ENCODE assay signal across 8 mouse cellular contexts in the genomic region with DNA sequence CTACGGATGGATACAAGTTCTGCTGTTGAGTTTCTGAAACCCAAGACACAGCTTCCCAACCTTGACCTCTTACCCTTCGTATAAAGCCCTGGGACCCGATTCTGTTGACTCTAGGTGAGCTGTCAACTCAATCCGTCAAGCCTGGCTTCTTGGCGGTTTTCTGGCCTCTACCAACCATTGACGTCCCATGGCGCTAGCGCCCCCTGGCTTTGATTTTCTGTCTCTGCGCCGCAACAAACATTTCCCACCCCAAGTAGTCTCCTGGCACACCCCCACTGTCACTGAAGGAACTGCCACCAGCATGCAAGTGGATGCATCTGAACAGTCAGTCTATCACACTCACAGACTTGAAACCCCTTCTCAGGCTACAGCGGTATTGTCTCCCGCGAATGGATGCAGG. TPM values are rescaled to one million over a fixed set of nuclear protein-coding genes. Genes with fewer than 3 reads are reported as not detected.
DNase-seq lines count a peak whose midpoint lies in the region; ATAC-seq and TF ChIP-seq lines count a peak whose summit lies in the region.

No protein-coding gene starts in this region.

- H3K9me3 ChIP-seq in E14TG2a.4 (ENCODE audit: low read length), result no peaks in the 10 kb centered on the region
- no peaks in the 10 kb centered on the region for H3K9me3 ChIP-seq in heart, embryonic 14.5 days (ENCODE audit: control insufficient read depth, low read length)
- H3K9me3 ChIP-seq in kidney, postnatal 0 days (replicated peaks; ENCODE audit: low read length), result no peaks in the 10 kb centered on the region
- no peaks in the 10 kb centered on the region for H3K9me3 ChIP-seq in lung, embryonic 16.5 days (ENCODE audit: control insufficient read depth, low read length)

- 12% methylated on average over 13 of the region's 13 CpGs for WGBS in heart, embryonic 14.5 days
- WGBS in kidney, postnatal 0 days, result 11% methylated on average over 13 of the region's 13 CpGs
- whole genome bisulfite sequencing in lung, embryonic 16.5 days, result 13% methylated on average over 13 of the region's 13 CpGs

- peak overlapping the region; percentile 84 for H3K4me3 ChIP-seq in E14TG2a.4 (replicated peaks; ENCODE audit: low read length)
- peak overlapping the region in 1 of 2 experiments; percentile 52; a peak in 2 of 4 replicates for H3K4me3 ChIP-seq in heart, embryonic 14.5 days (ENCODE audit: control insufficient read depth in 1 of 2, insufficient read depth in 1 of 2, low read depth in 1 of 2, low read length in 2 of 2)
- H3K4me3 ChIP-seq in kidney, postnatal 0 days (replicated peaks; ENCODE audit: low read depth, low read length), result peak overlapping the region; percentile 50; the same call in 1 of the 2 replicates
- H3K4me3 ChIP-seq in lung, embryonic 16.5 days (ENCODE audit: low read length), result no peak overlapping the region; the same call in 1 of the 2 replicates

- H3K4me2 ChIP-seq in heart, embryonic 14.5 days (ENCODE audit: low read length), result peak overlapping the region; percentile 97
- peak overlapping the region; percentile 92 for H3K4me2 ChIP-seq in kidney, postnatal 0 days (ENCODE audit: low read length)
- peak overlapping the region; percentile 95 for H3K4me2 ChIP-seq in lung, embryonic 16.5 days (ENCODE audit: low read depth, low read length)

- H3K9ac ChIP-seq in heart, embryonic 14.5 days (ENCODE audit: low read length), result peak overlapping the region; percentile 69; the same call in 1 of the 2 replicates
- peak overlapping the region; percentile 40; the same call in 1 of the 2 replicates for H3K9ac ChIP-seq in kidney, postnatal 0 days (ENCODE audit: low read depth, low read length)
- no peak overlapping the region; the same call in 1 of the 2 replicates for H3K9ac ChIP-seq in lung, embryonic 16.5 days (ENCODE audit: low read length)

- ATAC-seq in heart, embryonic 14.5 days (ENCODE audit: insufficient number of reproducible peaks, insufficient read depth, low FRiP score, low read depth), result no peak
- ATAC-seq in kidney, postnatal 0 days (replicated peaks; ENCODE audit: low FRiP score, low read depth), result no peak
- no peak for ATAC-seq in lung, embryonic 16.5 days (ENCODE audit: low read depth)

- DNase-seq in adrenal gland, adult 2 months, result peak; percentile 76
- peak; percentile 52 for DNase-seq in embryo, embryonic 9.5 days (ENCODE audit: extremely low spot score)
- peak; percentile 56 for DNase-seq in kidney, postnatal 0 days (ENCODE audit: low spot score)
- peak; percentile 72 for DNase-seq in retina, embryonic 14.5 days (ENCODE audit: low spot score)
- no peak for DNase-seq in ovary, adult 18-20 months (ENCODE audit: low spot score)

- H3K27ac ChIP-seq in heart, embryonic 14.5 days (replicated peaks in 1 of 2; ENCODE audit: control insufficient read depth in 1 of 2, insufficient read depth in 1 of 2, low read depth in 2 of 2, low read length in 2 of 2), result no peak overlapping the region
- H3K27ac ChIP-seq in kidney, postnatal 0 days, result no peak overlapping the region
- H3K27ac ChIP-seq in lung, embryonic 16.5 days (ENCODE audit: low read length), result no peak overlapping the region

- peaks cover 53% of the 10 kb centered on the region for H3K27me3 ChIP-seq in E14TG2a.4 (ENCODE audit: insufficient read depth, low read length)
- peaks cover 38% of the 10 kb centered on the region for H3K27me3 ChIP-seq in heart, embryonic 14.5 days (ENCODE audit: control insufficient read depth, insufficient read depth, low read length)
- no peaks in the 10 kb centered on the region; the same call in 1 of the 2 replicates for H3K27me3 ChIP-seq in kidney, postnatal 0 days (ENCODE audit: insufficient read depth, low read length)
- H3K27me3 ChIP-seq in lung, embryonic 16.5 days (ENCODE audit: control insufficient read depth, insufficient read depth, low read depth, low read length), result peaks cover 7% of the 10 kb centered on the region; the same call in 1 of the 2 replicates

- peaks cover 61% of the 10 kb centered on the region for H3K4me1 ChIP-seq in E14TG2a.4 (replicated peaks; ENCODE audit: low read depth, low read length)
- peaks cover 13 to 18% of the 10 kb centered on the region in 2 experiments for H3K4me1 ChIP-seq in heart, embryonic 14.5 days (ENCODE audit: control insufficient read depth in 2 of 2, insufficient read depth in 2 of 2, low read length in 2 of 2)
- peaks cover 9% of the 10 kb centered on the region; the same call in 1 of the 2 replicates for H3K4me1 ChIP-seq in kidney, postnatal 0 days (replicated peaks; ENCODE audit: insufficient read depth, low read length)
- H3K4me1 ChIP-seq in lung, embryonic 16.5 days (replicated peaks; ENCODE audit: control insufficient read depth, insufficient read depth, low read length), result peaks cover 12% of the 10 kb centered on the region

- peak; percentile 87 for TF ChIP-seq CTCF in E14TG2a.4 (conservative IDR thresholded peaks at IDR 0.05; ENCODE audit: low read length)
- TF ChIP-seq CTCF in kidney, postnatal 0 days (IDR thresholded peaks at IDR 0.05; ENCODE audit: low read depth), result peak; percentile 75

- H3K36me3 ChIP-seq in E14TG2a.4 (ENCODE audit: insufficient read depth, low read length), result no peaks in the 10 kb centered on the region
- no peaks in the 10 kb centered on the region for H3K36me3 ChIP-seq in heart, embryonic 14.5 days (ENCODE audit: control insufficient read depth, insufficient read depth, low read length)
- no peaks in the 10 kb centered on the region for H3K36me3 ChIP-seq in kidney, postnatal 0 days (ENCODE audit: insufficient read depth, low read length)
- no peaks in the 10 kb centered on the region for H3K36me3 ChIP-seq in lung, embryonic 16.5 days (ENCODE audit: control insufficient read depth, insufficient read depth, low read length)

RNA-seq across cellular contexts. Expression of gene AI464131, which starts 3.3 kb away (rescaled TPM):
- total RNA-seq in adrenal gland, adult 2 months (2021), result 10 to 100 TPM; 12.3 to 15.2 TPM
- 11.5 and 14.6 TPM in 2 replicates for polyA plus RNA-seq in adrenal gland, adult 2 months (2012; rRNA removed)
- polyA plus RNA-seq in heart, embryonic 14.5 days (2014; fragmentation: Nextera tagmentation; extraction: Ambion mirVana), result 2.8 TPM in 2 replicates
- polyA plus RNA-seq in kidney, postnatal 0 days (2015; fragmentation: Nextera tagmentation; extraction: Ambion mirVana), result 5.3 and 6.1 TPM in 2 replicates
- polyA plus RNA-seq in lung, embryonic 16.5 days (2015; fragmentation: Nextera tagmentation; extraction: Ambion mirVana), result 6.0 and 6.4 TPM in 2 replicates

RNA-seq across cellular contexts. Expression of gene 1110017D15Rik, which starts 11.0 kb away (rescaled TPM):
- total RNA-seq in adrenal gland, adult 2 months (2021), result under 1 TPM in 1 of 2 experiments, not detected in 1; 0.55 TPM
- polyA plus RNA-seq in adrenal gland, adult 2 months (2012; rRNA removed), result 0.40 and 0.66 TPM in 2 replicates
- polyA plus RNA-seq in heart, embryonic 14.5 days (2014; fragmentation: Nextera tagmentation; extraction: Ambion mirVana), result 0.30 TPM in 1 of 2 replicates, not detected in the other
- 0.43 and 0.68 TPM in 2 replicates for polyA plus RNA-seq in kidney, postnatal 0 days (2015; fragmentation: Nextera tagmentation; extraction: Ambion mirVana)
- polyA plus RNA-seq in lung, embryonic 16.5 days (2015; fragmentation: Nextera tagmentation; extraction: Ambion mirVana), result 15.7 and 18.6 TPM in 2 replicates

RNA-seq across cellular contexts. Expression of gene Nudt2, which starts 41.2 kb away (rescaled TPM):
- 10 to 100 TPM; 32.8 to 33.0 TPM for total RNA-seq in adrenal gland, adult 2 months (2021)
- polyA plus RNA-seq in adrenal gland, adult 2 months (2012; rRNA removed), result 4.9 and 5.6 TPM in 2 replicates
- 41.3 and 43.9 TPM in 2 replicates for polyA plus RNA-seq in heart, embryonic 14.5 days (2014; fragmentation: Nextera tagmentation; extraction: Ambion mirVana)
- 57.2 and 61.7 TPM in 2 replicates for polyA plus RNA-seq in kidney, postnatal 0 days (2015; fragmentation: Nextera tagmentation; extraction: Ambion mirVana)
- polyA plus RNA-seq in lung, embryonic 16.5 days (2015; fragmentation: Nextera tagmentation; extraction: Ambion mirVana), result 46.9 and 47.6 TPM in 2 replicates

RNA-seq across cellular contexts. Expression of gene Kif24, which starts 41.5 kb away (rescaled TPM):
- total RNA-seq in adrenal gland, adult 2 months (2021), result 1 to 10 TPM in 1 of 2 experiments, under 1 TPM in 1; 0.83 to 1.4 TPM
- polyA plus RNA-seq in adrenal gland, adult 2 months (2012; rRNA removed), result 0.30 and 0.56 TPM in 2 replicates
- polyA plus RNA-seq in heart, embryonic 14.5 days (2014; fragmentation: Nextera tagmentation; extraction: Ambion mirVana), result 2.2 and 4.3 TPM in 2 replicates
- polyA plus RNA-seq in kidney, postnatal 0 days (2015; fragmentation: Nextera tagmentation; extraction: Ambion mirVana), result 2.0 and 2.4 TPM in 2 replicates
- polyA plus RNA-seq in lung, embryonic 16.5 days (2015; fragmentation: Nextera tagmentation; extraction: Ambion mirVana), result 8.3 and 8.4 TPM in 2 replicates
